Comparison of ENCODE assay signal across 8 mouse cellular contexts in genomic region chrX:16618225-16619033, GRCm38 (mm10). TPM values are rescaled to one million over a fixed set of nuclear protein-coding genes. Genes with fewer than 3 reads are reported as not detected.
A peak's percentile ranks its signal among the peaks of the same experiment; 100 is the strongest.
DNase-seq lines count a peak whose midpoint lies in the region; ATAC-seq and TF ChIP-seq lines count a peak whose summit lies in the region.

No protein-coding gene starts in this region.

- WGBS in forebrain, postnatal 0 days: 21% methylated on average over 60 of the region's 60 CpGs
- WGBS in lung, adult 2 months: 28% methylated on average over 60 of the region's 60 CpGs
- 19% methylated on average over 60 of the region's 60 CpGs for WGBS in neural tube, embryonic 15.5 days

- H3K4me1 ChIP-seq in forebrain, postnatal 0 days (ENCODE audit: insufficient read depth): no peaks in the 10 kb centered on the region
- no peaks in the 10 kb centered on the region for H3K4me1 ChIP-seq in lung, adult 2 months (ENCODE audit: control insufficient read depth, insufficient read depth, low read length)
- H3K4me1 ChIP-seq in neural tube, embryonic 15.5 days: no peaks in the 10 kb centered on the region

- no peaks in the 10 kb centered on the region for H3K36me3 ChIP-seq in forebrain, postnatal 0 days (ENCODE audit: insufficient read depth)
- no peaks in the 10 kb centered on the region for H3K36me3 ChIP-seq in neural tube, embryonic 15.5 days

- peak; percentile 92 for DNase-seq in MN1 (ENCODE audit: low spot score)
- DNase-seq in cerebellum, adult 8-10 months: peak; percentile 88
- peak; percentile 93 for DNase-seq in forebrain, postnatal 0 days
- peak; percentile 87 for DNase-seq in heart, postnatal 4 days
- peak; percentile 85 to 89 for DNase-seq in layer of hippocampus, adult 2 months (ENCODE audit: low spot score in 2 of 2)
- peak; percentile 85 for DNase-seq in lung, adult 2 months
- peak; percentile 92 for DNase-seq in testis, postnatal 10 days (ENCODE audit: low spot score)

- H3K4me3 ChIP-seq in forebrain, postnatal 0 days (ENCODE audit: low read depth, low read length): peak overlapping the region; percentile 47
- H3K4me3 ChIP-seq in layer of hippocampus, adult 2 months: peak overlapping the region; percentile 67
- H3K4me3 ChIP-seq in lung, adult 2 months (replicated peaks; ENCODE audit: extremely low read depth, low read depth, low read length): peak overlapping the region; percentile 58
- peak overlapping the region; percentile 51 for H3K4me3 ChIP-seq in neural tube, embryonic 15.5 days (replicated peaks)

- ATAC-seq in forebrain, postnatal 0 days: peak; percentile 92
- peak; percentile 95 for ATAC-seq in neural tube, embryonic 15.5 days (ENCODE audit: low FRiP score)

- H3K27me3 ChIP-seq in forebrain, postnatal 0 days (ENCODE audit: insufficient read depth, low read length): no peaks in the 10 kb centered on the region
- no peaks in the 10 kb centered on the region for H3K27me3 ChIP-seq in neural tube, embryonic 15.5 days (replicated peaks)

- H3K27ac ChIP-seq in forebrain, postnatal 0 days (ENCODE audit: low read depth, low read length): peak overlapping the region; percentile 90
- H3K27ac ChIP-seq in layer of hippocampus, adult 2 months: peak overlapping the region; percentile 97
- peak overlapping the region; percentile 88 for H3K27ac ChIP-seq in neural tube, embryonic 15.5 days (replicated peaks)

- TF ChIP-seq POLR2A in lung, adult 2 months (IDR thresholded peaks at IDR 0.05; ENCODE audit: borderline replicate concordance, extremely low read depth, low read depth, low read length): no peak; the same call in 1 of the 2 replicates

- no peak for TF ChIP-seq CTCF in forebrain, postnatal 0 days (IDR thresholded peaks at IDR 0.05; ENCODE audit: low read depth)
- TF ChIP-seq CTCF in layer of hippocampus, adult 2 months (conservative IDR thresholded peaks at IDR 0.05): peak; percentile 41
- TF ChIP-seq CTCF in lung, adult 2 months (IDR thresholded peaks at IDR 0.05; ENCODE audit: insufficient read depth, low read length): no peak

- peak overlapping the region; percentile 64 for H3K9ac ChIP-seq in forebrain, postnatal 0 days
- H3K9ac ChIP-seq in neural tube, embryonic 15.5 days (replicated peaks): peak overlapping the region; percentile 62

- H3K9me3 ChIP-seq in forebrain, postnatal 0 days (ENCODE audit: low read length): no peaks in the 10 kb centered on the region
- H3K9me3 ChIP-seq in neural tube, embryonic 15.5 days (replicated peaks): no peaks in the 10 kb centered on the region

- H3K4me2 ChIP-seq in forebrain, postnatal 0 days (ENCODE audit: low read depth): peak overlapping the region; percentile 60
- H3K4me2 ChIP-seq in neural tube, embryonic 15.5 days: peak overlapping the region; percentile 63

RNA-seq across cellular contexts. Expression of gene Maoa, which starts 1.1 kb away (rescaled TPM):
- 28.5 and 33.9 TPM in 2 replicates for total RNA-seq in forebrain, postnatal 0 days (2014; rRNA removed)
- polyA plus RNA-seq in forebrain, postnatal 0 days (2015; fragmentation: Nextera tagmentation; extraction: Ambion mirVana): 18.0 and 21.7 TPM in 2 replicates
- total RNA-seq in heart, postnatal 4 days (2021): 1 to 10 TPM; 5.3 to 6.7 TPM
- 10 to 100 TPM; 16.8 to 17.3 TPM for total RNA-seq in layer of hippocampus, adult 2 months (2021)
- polyA plus RNA-seq in lung, adult 2 months (2012; rRNA removed): 4.7 and 8.8 TPM in 2 replicates
- 23.2 TPM in 2 replicates for polyA plus RNA-seq in neural tube, embryonic 15.5 days (2015; fragmentation: Nextera tagmentation; extraction: Ambion mirVana)

Comparison
In these comparisons a context has a peak if more than half of its experiments do, and no peak if none do; other contexts are left out.
1. Peak in every context shown above with its lines: DNase-seq, ATAC-seq, H3K4me3 ChIP-seq and H3K27ac ChIP-seq.